Mouse (Mus musculus): ENCODE results near the gene Clasp1. TPM values are rescaled to one million over a fixed set of nuclear protein-coding genes. Genes with fewer than 3 reads are reported as not detected.

Clasp1 gene
- polyA plus RNA-seq, 1 experiment from 2014 or later = 22.3 TPM

GRCm38 (mm10) chr1:118511738-118512530 is 123.1 kb downstream of the Clasp1 start:
- H3K27ac ChIP-seq = no peak overlapping the region
- H3K9me3 ChIP-seq (replicated peaks) = no peaks in the 10 kb centered on the region
- no peak overlapping the region for H3K9ac ChIP-seq
- no peak overlapping the region for H3K4me2 ChIP-seq
- H3K4me3 ChIP-seq = no peak overlapping the region
- no peaks in the 10 kb centered on the region for H3K27me3 ChIP-seq (replicated peaks)
- 85% methylated on average over 8 of the region's 8 CpGs for WGBS (ENCODE audit: insufficient replicate concordance)
- peaks cover 91% of the 10 kb centered on the region for H3K36me3 ChIP-seq
- H3K4me1 ChIP-seq = no peaks in the 10 kb centered on the region
- ATAC-seq = no peak

- no peak for ATAC-seq
- Histone ChIP-seq H3K36me3 (peaks cover 77% of the 10 kb centered on the region), H3K9me3 (replicated peaks) (no peaks in the 10 kb centered on the region), H3K27me3 (replicated peaks) (no peaks in the 10 kb centered on the region), H3K4me1 (no peaks in the 10 kb centered on the region), H3K27ac (no peak overlapping the region), H3K4me3 (no peak overlapping the region), H3K9ac (no peak overlapping the region), H3K4me2 (no peak overlapping the region)
- WGBS (ENCODE audit: insufficient replicate concordance) = 80% methylated on average over 7 of the region's 7 CpGs
These were observed 127.4 kb downstream of the Clasp1 start for GRCm38 (mm10) chr1:118516256-118516655.

GRCm38 (mm10) chr1:118523161-118523560 is 134.3 kb downstream of the Clasp1 start:
- ATAC-seq = no peak
- no peak overlapping the region for H3K4me3 ChIP-seq
- H3K36me3 ChIP-seq = peaks cover 71% of the 10 kb centered on the region
- H3K9ac ChIP-seq = no peak overlapping the region
- H3K9me3 ChIP-seq (replicated peaks) = no peaks in the 10 kb centered on the region
- WGBS (ENCODE audit: insufficient replicate concordance) = 85% methylated on average over 6 of the region's 6 CpGs
- no peaks in the 10 kb centered on the region for H3K4me1 ChIP-seq
- no peak overlapping the region for H3K27ac ChIP-seq
- H3K4me2 ChIP-seq = no peak overlapping the region
- H3K27me3 ChIP-seq (replicated peaks) = no peaks in the 10 kb centered on the region

- no peaks in the 10 kb centered on the region for H3K4me1 ChIP-seq
- no peak overlapping the region for H3K27ac ChIP-seq
- H3K4me2 ChIP-seq = no peak overlapping the region
- WGBS (ENCODE audit: insufficient replicate concordance) = 74% methylated on average over 9 of the region's 9 CpGs
- no peak for ATAC-seq
- H3K27me3 ChIP-seq (replicated peaks) = no peaks in the 10 kb centered on the region
- H3K4me3 ChIP-seq = no peak overlapping the region
- no peak overlapping the region for H3K9ac ChIP-seq
- H3K36me3 ChIP-seq = peaks cover 76% of the 10 kb centered on the region
- no peaks in the 10 kb centered on the region for H3K9me3 ChIP-seq (replicated peaks)
These were observed 136.5 kb downstream of the Clasp1 start for GRCm38 (mm10) chr1:118525336-118525735.

GRCm38 (mm10) chr1:118529213-118529612 is 140.4 kb downstream of the Clasp1 start:
- no peak for ATAC-seq
- 96% methylated on average over 1 of the region's 1 CpGs for WGBS (ENCODE audit: insufficient replicate concordance)

GRCm38 (mm10) chr1:118531259-118531658 is 142.4 kb downstream of the Clasp1 start:
- WGBS (ENCODE audit: insufficient replicate concordance) = 76% methylated on average over 3 of the region's 3 CpGs
- Histone ChIP-seq H3K4me1 (no peaks in the 10 kb centered on the region), H3K9ac (no peak overlapping the region), H3K4me3 (no peak overlapping the region), H3K27me3 (replicated peaks) (no peaks in the 10 kb centered on the region), H3K9me3 (replicated peaks) (no peaks in the 10 kb centered on the region), H3K27ac (no peak overlapping the region), H3K4me2 (no peak overlapping the region), H3K36me3 (peaks cover 86% of the 10 kb centered on the region)
- no peak for ATAC-seq

More at GRCm38 (mm10) chr1:118529213-118529612, 140.4 kb downstream of the Clasp1 start:
- H3K4me1 ChIP-seq = no peaks in the 10 kb centered on the region
- H3K9me3 ChIP-seq (replicated peaks) = no peaks in the 10 kb centered on the region
- H3K27ac ChIP-seq = no peak overlapping the region
- no peak overlapping the region for H3K4me2 ChIP-seq
- H3K27me3 ChIP-seq (replicated peaks) = no peaks in the 10 kb centered on the region
- no peak overlapping the region for H3K4me3 ChIP-seq
- no peak overlapping the region for H3K9ac ChIP-seq
- H3K36me3 ChIP-seq = peaks cover 84% of the 10 kb centered on the region

- no peak overlapping the region for H3K27ac ChIP-seq
- no peak for ATAC-seq
- H3K4me1 ChIP-seq = no peaks in the 10 kb centered on the region
- no peak overlapping the region for H3K4me2 ChIP-seq
- no peaks in the 10 kb centered on the region for H3K9me3 ChIP-seq (replicated peaks)
- H3K9ac ChIP-seq = no peak overlapping the region
- H3K4me3 ChIP-seq = no peak overlapping the region
- H3K36me3 ChIP-seq = peaks cover 76% of the 10 kb centered on the region
- 79% methylated on average over 15 of the region's 15 CpGs for WGBS (ENCODE audit: insufficient replicate concordance)
- no peaks in the 10 kb centered on the region for H3K27me3 ChIP-seq (replicated peaks)
These were observed 147.2 kb downstream of the Clasp1 start for GRCm38 (mm10) chr1:118536021-118536420.

- 84% methylated on average over 6 of the region's 6 CpGs for WGBS (ENCODE audit: insufficient replicate concordance)
- H3K27ac ChIP-seq = no peak overlapping the region
- no peaks in the 10 kb centered on the region for H3K9me3 ChIP-seq (replicated peaks)
These were observed 150.2 kb downstream of the Clasp1 start for GRCm38 (mm10) chr1:118539046-118539445.

GRCm38 (mm10) chr1:118542880-118543279 is 154.0 kb downstream of the Clasp1 start:
- WGBS (ENCODE audit: insufficient replicate concordance) = 80% methylated on average over 7 of the region's 7 CpGs
- Histone ChIP-seq H3K4me3 (no peak overlapping the region), H3K36me3 (peaks cover 77% of the 10 kb centered on the region)

More at GRCm38 (mm10) chr1:118539046-118539445, 150.2 kb downstream of the Clasp1 start:
- Histone ChIP-seq H3K9ac (no peak overlapping the region), H3K27me3 (replicated peaks) (no peaks in the 10 kb centered on the region), H3K36me3 (peaks cover 74% of the 10 kb centered on the region), H3K4me3 (no peak overlapping the region), H3K4me1 (no peaks in the 10 kb centered on the region), H3K4me2 (no peak overlapping the region)
- no peak for ATAC-seq

GRCm38 (mm10) chr1:118548769-118549168 is 159.9 kb downstream of the Clasp1 start:
- no peaks in the 10 kb centered on the region for H3K27me3 ChIP-seq (replicated peaks)
- no peak for ATAC-seq
- H3K27ac ChIP-seq = no peak overlapping the region
- no peak overlapping the region for H3K9ac ChIP-seq
- H3K4me2 ChIP-seq = no peak overlapping the region
- H3K4me3 ChIP-seq = no peak overlapping the region
- no peaks in the 10 kb centered on the region for H3K9me3 ChIP-seq (replicated peaks)
- H3K36me3 ChIP-seq = peaks cover 86% of the 10 kb centered on the region
- no peaks in the 10 kb centered on the region for H3K4me1 ChIP-seq
- 79% methylated on average over 5 of the region's 5 CpGs for WGBS (ENCODE audit: insufficient replicate concordance)

More at GRCm38 (mm10) chr1:118542880-118543279, 154.0 kb downstream of the Clasp1 start:
- no peak for ATAC-seq
- Histone ChIP-seq H3K9ac (no peak overlapping the region), H3K9me3 (replicated peaks) (no peaks in the 10 kb centered on the region), H3K4me1 (no peaks in the 10 kb centered on the region), H3K4me2 (no peak overlapping the region), H3K27ac (no peak overlapping the region), H3K27me3 (replicated peaks) (no peaks in the 10 kb centered on the region)

GRCm38 (mm10) chr1:118551152-118551551 is 162.3 kb downstream of the Clasp1 start:
- H3K27me3 ChIP-seq (replicated peaks) = no peaks in the 10 kb centered on the region
- no peak overlapping the region for H3K4me3 ChIP-seq
- H3K9ac ChIP-seq = no peak overlapping the region
- no peak for ATAC-seq
- no peaks in the 10 kb centered on the region for H3K9me3 ChIP-seq (replicated peaks)
- peaks cover 89% of the 10 kb centered on the region for H3K36me3 ChIP-seq
- H3K4me2 ChIP-seq = no peak overlapping the region
- H3K4me1 ChIP-seq = no peaks in the 10 kb centered on the region
- 82% methylated on average over 5 of the region's 5 CpGs for WGBS (ENCODE audit: insufficient replicate concordance)
- no peak overlapping the region for H3K27ac ChIP-seq

GRCm38 (mm10) chr1:118552071-118552470 is 163.2 kb downstream of the Clasp1 start:
- 82% methylated on average over 4 of the region's 4 CpGs for WGBS (ENCODE audit: insufficient replicate concordance)
- Histone ChIP-seq H3K27ac (no peak overlapping the region), H3K36me3 (peaks cover 84% of the 10 kb centered on the region), H3K4me3 (no peak overlapping the region), H3K4me1 (no peaks in the 10 kb centered on the region), H3K9me3 (replicated peaks) (no peaks in the 10 kb centered on the region), H3K27me3 (replicated peaks) (no peaks in the 10 kb centered on the region), H3K9ac (no peak overlapping the region), H3K4me2 (no peak overlapping the region)
- ATAC-seq = no peak
